Mouse (Mus musculus) adrenal gland, postnatal 10 days (tissue): ENCODE results near the gene Pradc1. TPM values are rescaled to one million over a fixed set of nuclear protein-coding genes. Genes with fewer than 3 reads are reported as not detected.

Source experiments
- total RNA-seq, 2 experiments: library from RNA; stranded (reverse); gene quantifications; 2 replicates each; pipeline ENCODE4 v1.2.3; 2021

Pradc1 gene
- total RNA-seq, 2 experiments from 2014 or later = 13.2 to 14.4 TPM

Other genes with a start within 250 kb of the Pradc1 start
- gene Sfxn5, start 118.5 kb downstream of the Pradc1 start, total RNA-seq = 10 to 100 TPM; 21.5 to 23.1 TPM
- gene Rab11fip5, start 77.3 kb downstream of the Pradc1 start, total RNA-seq = 10 to 100 TPM; 24.5 to 32.4 TPM
- not detected for gene Noto, start 28.1 kb downstream of the Pradc1 start, total RNA-seq
- 10 to 100 TPM; 25.7 to 26.7 TPM for gene Smyd5, start 20.0 kb downstream of the Pradc1 start, total RNA-seq
- 100 to 1,000 TPM; 194 to 207 TPM for gene Cct7, start 456 bp downstream of the Pradc1 start, total RNA-seq
- 1 to 10 TPM in 1 of 2 experiments, under 1 TPM in 1; 0.60 to 1.4 TPM for gene Fbxo41, start 51.0 kb upstream of the Pradc1 start, total RNA-seq
- gene Egr4, start 61.6 kb upstream of the Pradc1 start, total RNA-seq = under 1 TPM in 1 of 2 experiments, not detected in 1; 0.21 TPM
- gene Alms1, start 135.6 kb upstream of the Pradc1 start, total RNA-seq = 1 to 10 TPM; 4.4 to 9.4 TPM